Mouse (Mus musculus) A20 (cell line): Measurements from ENCODE around the gene Heg1.

Source experiments
- DNase-seq: peaks from one replicate; pipeline ENCODE4 v3.0.0-alpha.2; 2011; ENCODE audit warnings: low read depth, low spot score

The Heg1 gene

GRCm38 (mm10) chr16:33742233-33742632 is 58.1 kb downstream of the Heg1 start:
- no peak for DNase-seq

- DNase-seq: peak; percentile 77
Observed at GRCm38 (mm10) chr16:33744622-33745419, 60.7 kb downstream of the Heg1 start.

- peak; percentile 84 for DNase-seq
Observed at GRCm38 (mm10) chr16:33745457-33745856, 61.3 kb downstream of the Heg1 start.

- DNase-seq: no peak
Observed at GRCm38 (mm10) chr16:33746074-33746676, 62.0 kb downstream of the Heg1 start.

GRCm38 (mm10) chr16:33747346-33747954 is 63.3 kb downstream of the Heg1 start:
- peak; percentile 49 for DNase-seq

GRCm38 (mm10) chr16:33747994-33748393 is 63.8 kb downstream of the Heg1 start:
- no peak for DNase-seq

- DNase-seq: no peak
Observed at GRCm38 (mm10) chr16:33751152-33751551, 67.0 kb downstream of the Heg1 start.

GRCm38 (mm10) chr16:33751590-33751989 is 67.4 kb downstream of the Heg1 start:
- no peak for DNase-seq

GRCm38 (mm10) chr16:33752904-33753578 is 68.9 kb downstream of the Heg1 start:
- no peak for DNase-seq

GRCm38 (mm10) chr16:33755293-33755692 is 71.1 kb downstream of the Heg1 start:
- DNase-seq: no peak

GRCm38 (mm10) chr16:33755961-33756360 is 71.8 kb downstream of the Heg1 start:
- DNase-seq: no peak

- peak; percentile 77 for DNase-seq
Observed at GRCm38 (mm10) chr16:33756396-33756795, 72.2 kb downstream of the Heg1 start.

GRCm38 (mm10) chr16:33759207-33759606 is 75.0 kb downstream of the Heg1 start:
- no peak for DNase-seq

- no peak for DNase-seq
Observed at GRCm38 (mm10) chr16:33760542-33760941, 76.4 kb downstream of the Heg1 start.

GRCm38 (mm10) chr16:33760996-33761395 is 76.8 kb downstream of the Heg1 start:
- no peak for DNase-seq

GRCm38 (mm10) chr16:33764501-33765193 is 80.5 kb downstream of the Heg1 start:
- DNase-seq: no peak

GRCm38 (mm10) chr16:33765477-33765876 is 81.3 kb downstream of the Heg1 start:
- DNase-seq: no peak

GRCm38 (mm10) chr16:33766309-33766708 is 82.1 kb downstream of the Heg1 start:
- DNase-seq: no peak

GRCm38 (mm10) chr16:33766757-33767156 is 82.6 kb downstream of the Heg1 start:
- no peak for DNase-seq

GRCm38 (mm10) chr16:33768491-33769278 is 84.5 kb downstream of the Heg1 start:
- DNase-seq: no peak

GRCm38 (mm10) chr16:33769848-33770247 is 85.7 kb downstream of the Heg1 start:
- DNase-seq: peak; percentile 79
